Mouse (Mus musculus) MEL (cell line): ENCODE measurements around the gene Faap24. TPM values are rescaled to one million over a fixed set of nuclear protein-coding genes. Genes with fewer than 3 reads are reported as not detected.

ENCODE experiments used
- DNase-seq: peaks from one replicate; pipeline ENCODE4 v3.0.0; 2011; ENCODE audit warnings: low read depth, low spot score
- H3K27ac ChIP-seq: 2 replicates; pipeline ENCODE4 v1.5.1; 2012; ENCODE audit warnings: low read depth, mild to moderate bottlenecking, control low read depth, low read length, moderate library complexity; ENCODE audit not compliant: control insufficient read depth
- H3K27me3 ChIP-seq, 2 experiments: fragments of 150-350 bp in 1 of 2; sonication (generic) in 1 of 2; 2 replicates each; pipeline ENCODE4 v1.6.1; 2012; ENCODE audit warnings: low read length in 2 of 2, mild to moderate bottlenecking in 2 of 2, improper control_type of control experiment in 1 of 2, moderate library complexity in 1 of 2; ENCODE audit not compliant: insufficient read depth in 2 of 2, control insufficient read depth in 1 of 2
- H3K36me3 ChIP-seq, 2 experiments: 2 replicates each; pipeline ENCODE4 v1.6.1; 2012 to 2014; ENCODE audit warnings: low read length in 2 of 2, improper control_type of control experiment in 1 of 2, inconsistent platforms in 1 of 2, mild to moderate bottlenecking in 1 of 2; ENCODE audit not compliant: insufficient read depth in 2 of 2, control insufficient read depth in 1 of 2
- H3K4me1 ChIP-seq, 2 experiments: fragments of 150-350 bp in 1 of 2; sonication (generic) in 1 of 2; 2 replicates each; pipeline ENCODE4 v1.6.1; 2012; ENCODE audit warnings: low read length in 2 of 2, improper control_type of control experiment in 1 of 2, mild to moderate bottlenecking in 1 of 2; ENCODE audit not compliant: insufficient read depth in 2 of 2, control insufficient read depth in 1 of 2
- H3K4me3 ChIP-seq, 2 experiments: fragments of 150-350 bp in 1 of 2; sonication (generic) in 1 of 2; 2 replicates each; pipeline ENCODE4 v1.5.1; 2012; ENCODE audit warnings: low read depth in 2 of 2, low read length in 2 of 2, mild to moderate bottlenecking in 2 of 2, moderate library complexity in 2 of 2, control low read depth in 1 of 2, improper control_type of control experiment in 1 of 2; ENCODE audit not compliant: control insufficient read depth in 1 of 2, insufficient read depth in 1 of 2
- H3K79me2 ChIP-seq: 2 replicates; pipeline ENCODE4 v1.6.1; 2012; ENCODE audit warnings: mild to moderate bottlenecking, low read length, moderate library complexity; ENCODE audit not compliant: control insufficient read depth, poor library complexity, insufficient read depth
- H3K9ac ChIP-seq: 2 replicates; pipeline ENCODE4 v1.6.1; 2012; ENCODE audit warnings: low read depth, mild to moderate bottlenecking, control low read depth, low read length, moderate library complexity; ENCODE audit not compliant: control insufficient read depth, poor library complexity, severe bottlenecking
- H3K9me3 ChIP-seq: fragments of 150-350 bp; sonication (generic); replicated peaks from 2 replicates; pipeline ENCODE4 v1.6.1; 2012; ENCODE audit warnings: mild to moderate bottlenecking, low read length, improper control_type of control experiment, moderate library complexity; ENCODE audit not compliant: insufficient read depth
- BHLHE40 ChIP-seq: IDR thresholded peaks from 2 replicates; pipeline ENCODE4 v1.6.1; 2012; ENCODE audit warnings: low read depth, mild to moderate bottlenecking, inconsistent platforms, low read length, improper control_type of control experiment, borderline replicate concordance
- CHD1 ChIP-seq: IDR thresholded peaks from 2 replicates; pipeline ENCODE4 v1.6.1; 2012; ENCODE audit warnings: low read depth, mild to moderate bottlenecking, inconsistent platforms, low read length, improper control_type of control experiment
- CHD2 ChIP-seq: IDR thresholded peaks from 2 replicates; pipeline ENCODE4 v1.6.1; 2011; ENCODE audit warnings: low read length, improper control_type of control experiment
- CTCF ChIP-seq, 3 experiments: IDR thresholded peaks in 2 of 3; conservative IDR thresholded peaks in 1 of 3; 2 replicates each; pipeline ENCODE4 v1.5.1; 2011 to 2012; ENCODE audit warnings: low read length in 3 of 3, low read depth in 2 of 3, mild to moderate bottlenecking in 2 of 3, improper control_type of control experiment in 1 of 3, inconsistent platforms in 1 of 3, mixed read lengths in 1 of 3, moderate library complexity in 1 of 3; ENCODE audit not compliant: control insufficient read depth in 1 of 3, insufficient read depth in 1 of 3, poor library complexity in 1 of 3, severe bottlenecking in 1 of 3
- E2F4 ChIP-seq: IDR thresholded peaks from 2 replicates; pipeline ENCODE4 v1.6.1; 2011; ENCODE audit warnings: low read depth, low read length, improper control_type of control experiment, borderline replicate concordance
- ELF1 ChIP-seq: IDR thresholded peaks from 2 replicates; pipeline ENCODE4 v1.6.1; 2014; ENCODE audit warnings: low read depth, mild to moderate bottlenecking, inconsistent platforms, low read length, improper control_type of control experiment, moderate library complexity
- EP300 ChIP-seq, 2 experiments: IDR thresholded peaks; 2 replicates each; pipeline ENCODE4 v1.6.1; 2011; ENCODE audit warnings: improper control_type of control experiment in 2 of 2, low read length in 2 of 2, low read depth in 1 of 2, mild to moderate bottlenecking in 1 of 2
- ETS1 ChIP-seq: IDR thresholded peaks from 2 replicates; pipeline ENCODE4 v1.6.1; 2012; ENCODE audit warnings: low read depth, mild to moderate bottlenecking, inconsistent platforms, low read length, improper control_type of control experiment, moderate library complexity
- GABPA ChIP-seq: IDR thresholded peaks from 2 replicates; pipeline ENCODE4 v1.6.1; 2012; ENCODE audit warnings: low read depth, mild to moderate bottlenecking, inconsistent platforms, low read length, improper control_type of control experiment, moderate library complexity
- GATA1 ChIP-seq: IDR thresholded peaks from 2 replicates; pipeline ENCODE4 v1.6.1; 2011; ENCODE audit warnings: low read depth, low read length, improper control_type of control experiment
- HCFC1 ChIP-seq: IDR thresholded peaks from 2 replicates; pipeline ENCODE4 v1.6.1; 2012; ENCODE audit warnings: low read depth, mild to moderate bottlenecking, inconsistent platforms, low read length, improper control_type of control experiment, moderate library complexity
- JUND ChIP-seq: IDR thresholded peaks from 2 replicates; pipeline ENCODE4 v1.6.1; 2011; ENCODE audit warnings: low read depth, mild to moderate bottlenecking, improper control_type of control experiment, low read length
- KAT2A ChIP-seq: conservative IDR thresholded peaks from 2 replicates; pipeline ENCODE4 v1.6.1; 2012; ENCODE audit warnings: low read depth, low read length, improper control_type of control experiment, inconsistent platforms
- MAFK ChIP-seq: IDR thresholded peaks from 2 replicates; pipeline ENCODE4 v1.6.1; 2011; ENCODE audit warnings: low read depth, mild to moderate bottlenecking, low read length, improper control_type of control experiment, borderline replicate concordance
- MAX ChIP-seq: IDR thresholded peaks from 2 replicates; pipeline ENCODE4 v1.6.1; 2011; ENCODE audit warnings: low read length, improper control_type of control experiment
- MAZ ChIP-seq: IDR thresholded peaks from 2 replicates; pipeline ENCODE4 v1.6.1; 2012; ENCODE audit warnings: low read depth, mild to moderate bottlenecking, inconsistent platforms, low read length, improper control_type of control experiment
- MEF2A ChIP-seq: IDR thresholded peaks from 2 replicates; pipeline ENCODE4 v1.6.1; 2014; ENCODE audit warnings: low read depth, mild to moderate bottlenecking, inconsistent platforms, low read length, improper control_type of control experiment; ENCODE audit not compliant: poor library complexity, insufficient replicate concordance, severe bottlenecking; ENCODE audit errors: extremely low read depth
- MXI1 ChIP-seq: IDR thresholded peaks from 2 replicates; pipeline ENCODE4 v1.6.1; 2011; ENCODE audit warnings: mild to moderate bottlenecking, low read depth, low read length, improper control_type of control experiment
- MYB ChIP-seq: IDR thresholded peaks from 2 replicates; pipeline ENCODE4 v1.6.1; 2011; ENCODE audit warnings: mild to moderate bottlenecking, low read depth, low read length, improper control_type of control experiment
- MYC ChIP-seq: IDR thresholded peaks from 2 replicates; pipeline ENCODE4 v1.6.1; 2011; ENCODE audit warnings: low read depth, mild to moderate bottlenecking, low read length, improper control_type of control experiment, moderate library complexity
- NELFE ChIP-seq: IDR thresholded peaks from 2 replicates; pipeline ENCODE4 v1.6.1; 2011; ENCODE audit warnings: low read depth, low read length, improper control_type of control experiment
- NRF1 ChIP-seq: IDR thresholded peaks from 2 replicates; pipeline ENCODE4 v1.6.1; 2014; ENCODE audit warnings: low read depth, mild to moderate bottlenecking, inconsistent platforms, low read length, improper control_type of control experiment, moderate library complexity; ENCODE audit not compliant: poor library complexity, insufficient read depth, severe bottlenecking
- POLR2A ChIP-seq, 2 experiments: IDR thresholded peaks; 2 replicates each; pipeline ENCODE4 v1.6.1; 2011 to 2012; ENCODE audit warnings: low read length in 2 of 2, mild to moderate bottlenecking in 2 of 2, control low read depth in 1 of 2, improper control_type of control experiment in 1 of 2, low read depth in 1 of 2, moderate library complexity in 1 of 2; ENCODE audit not compliant: control insufficient read depth in 1 of 2, insufficient read depth in 1 of 2, poor library complexity in 1 of 2
- POLR2AphosphoS2 ChIP-seq: IDR thresholded peaks from 2 replicates; pipeline ENCODE4 v1.6.1; 2011; ENCODE audit warnings: low read length, improper control_type of control experiment
- POLR2AphosphoS5 ChIP-seq: IDR thresholded peaks from 2 replicates; pipeline ENCODE4 v1.6.1; 2012; ENCODE audit warnings: low read depth, borderline replicate concordance, mild to moderate bottlenecking, inconsistent platforms, low read length, moderate library complexity, mixed read lengths
- RAD21 ChIP-seq: IDR thresholded peaks from 2 replicates; pipeline ENCODE4 v1.6.1; 2011; ENCODE audit warnings: mild to moderate bottlenecking, low read depth, low read length, improper control_type of control experiment
- RCOR1 ChIP-seq: IDR thresholded peaks from 2 replicates; pipeline ENCODE4 v1.6.1; 2012; ENCODE audit warnings: low read depth, mild to moderate bottlenecking, inconsistent platforms, low read length, improper control_type of control experiment
- SIN3A ChIP-seq: IDR thresholded peaks from 2 replicates; pipeline ENCODE4 v1.6.1; 2012; ENCODE audit warnings: low read length, improper control_type of control experiment, inconsistent platforms
- SMC3 ChIP-seq: IDR thresholded peaks from 2 replicates; pipeline ENCODE4 v1.6.1; 2011; ENCODE audit warnings: low read depth, low read length, improper control_type of control experiment
- TAL1 ChIP-seq: IDR thresholded peaks from 2 replicates; pipeline ENCODE4 v1.6.1; 2012; ENCODE audit warnings: mild to moderate bottlenecking, inconsistent platforms, low read length, moderate library complexity, mixed read lengths
- TBP ChIP-seq: IDR thresholded peaks from 2 replicates; pipeline ENCODE4 v1.8.0; 2011; ENCODE audit warnings: low read depth, low read length, improper control_type of control experiment
- UBTF ChIP-seq: IDR thresholded peaks from 2 replicates; pipeline ENCODE4 v1.6.1; 2012; ENCODE audit warnings: low read depth, mild to moderate bottlenecking, inconsistent platforms, low read length, improper control_type of control experiment, moderate library complexity, borderline replicate concordance; ENCODE audit not compliant: insufficient read depth
- USF1 ChIP-seq: IDR thresholded peaks from 2 replicates; pipeline ENCODE4 v1.6.1; 2014; ENCODE audit warnings: low read depth, mild to moderate bottlenecking, inconsistent platforms, low read length, improper control_type of control experiment, moderate library complexity
- USF2 ChIP-seq, 2 experiments: IDR thresholded peaks; 2 replicates each; pipeline ENCODE4 v1.6.1; 2011 to 2012; ENCODE audit warnings: improper control_type of control experiment in 2 of 2, low read length in 2 of 2, borderline replicate concordance in 1 of 2, inconsistent platforms in 1 of 2, low read depth in 1 of 2, mild to moderate bottlenecking in 1 of 2; ENCODE audit not compliant: insufficient read depth in 1 of 2
- ZC3H11A ChIP-seq: IDR thresholded peaks from 2 replicates; pipeline ENCODE4 v1.6.1; 2012; ENCODE audit warnings: low read depth, mild to moderate bottlenecking, inconsistent platforms, low read length, improper control_type of control experiment
- ZKSCAN1 ChIP-seq: IDR thresholded peaks from 2 replicates; pipeline ENCODE4 v1.6.1; 2012; ENCODE audit warnings: low read depth, mild to moderate bottlenecking, inconsistent platforms, low read length, improper control_type of control experiment, moderate library complexity
- ZMIZ1 ChIP-seq: IDR thresholded peaks from 2 replicates; pipeline ENCODE4 v1.6.1; 2012; ENCODE audit warnings: low read depth, mild to moderate bottlenecking, inconsistent platforms, low read length, improper control_type of control experiment, moderate library complexity
- ZNF384 ChIP-seq: IDR thresholded peaks from 2 replicates; pipeline ENCODE4 v1.6.1; 2012; ENCODE audit warnings: low read depth, mild to moderate bottlenecking, inconsistent platforms, low read length, improper control_type of control experiment
- polyA plus RNA-seq, 2 experiments: library from polyadenylated mRNA; stranded (reverse) in 1 of 2; unstranded in 1 of 2; fragments of >175 nt in 1 of 2; fragments of >200 nt in 1 of 2; gene quantifications; 2 replicates each; pipeline versions ENCODE4 v1.2.1 to v1.2.4; 2012; ENCODE audit warnings: low replicate concordance in 2 of 2, low read depth in 1 of 2; ENCODE audit not compliant: insufficient read length in 2 of 2, insufficient read depth in 1 of 2, missing spikeins in 1 of 2
- total RNA-seq: library from RNA; depleted of rRNA; stranded (reverse); fragments of 300-350 nt; gene quantifications from 2 replicates; pipeline ENCODE4 v1.2.3, GENCODE M21; 2012

Faap24 gene
- total and polyA plus RNA-seq, 3 experiments, result 15.3 to 26.7 TPM; not detected in 1

GRCm38 (mm10) chr7:35380351-35380750 lies 16.3 kb downstream of the Faap24 start:
- Histone ChIP-seq H3K27ac (peak overlapping the region; percentile 46), H3K4me3 (peak overlapping the region; percentile 50 to 83), H3K9ac (peak overlapping the region; percentile 58), H3K36me3 (peaks cover 0 to 10% of the 10 kb centered on the region in 2 experiments; a peak in 2 of 4 replicates), H3K9me3 (no peaks in the 10 kb centered on the region), H3K4me1 (peaks cover 11 to 33% of the 10 kb centered on the region in 2 experiments), H3K27me3 (no peaks in the 10 kb centered on the region), H3K79me2 (no peaks in the 10 kb centered on the region)
- DNase-seq, result peak; percentile 53
- TF ChIP-seq SIN3A (no peak), ZKSCAN1 (no peak), UBTF (no peak), NELFE (no peak), USF2 (IDR thresholded peaks at IDR 0.05; ENCODE audit: borderline replicate concordance in 1 of 2, insufficient read depth in 1 of 2, low read depth in 1 of 2, low read length in 2 of 2) (no peak), POLR2AphosphoS2 (no peak), TBP (no peak), TAL1 (no peak), RAD21 (no peak), MEF2A (no peak), ZC3H11A (no peak), SMC3 (no peak), USF1 (peak; percentile 81), MXI1 (peak; percentile 53; the same call in 1 of the 2 replicates), ZNF384 (no peak), RCOR1 (no peak), JUND (no peak), GABPA (no peak), E2F4 (no peak), MYB (no peak), KAT2A (no peak), BHLHE40 (no peak), CHD1 (no peak), POLR2A (IDR thresholded peaks at IDR 0.05; ENCODE audit: control insufficient read depth in 1 of 2, insufficient read depth in 1 of 2, low read depth in 1 of 2, low read length in 2 of 2, poor library complexity in 1 of 2) (0 out of 4 replicates have a peak, but pooled peaks of 1 of the 2 experiments have one; percentile 7), POLR2AphosphoS5 (no peak), ZMIZ1 (no peak), MAZ (no peak), MAX (peak; percentile 31; the same call in 1 of the 2 replicates), CTCF (IDR thresholded peaks at IDR 0.05 in 2 of 3, conservative IDR thresholded peaks at IDR 0.05 in 1 of 3; ENCODE audit: control insufficient read depth in 1 of 3, insufficient read depth in 1 of 3, low read depth in 2 of 3, low read length in 3 of 3, poor library complexity in 1 of 3, severe bottlenecking in 1 of 3) (no peak), CHD2 (no peak), MYC (no peak), EP300 (IDR thresholded peaks at IDR 0.05; ENCODE audit: low read depth in 1 of 2, low read length in 2 of 2) (peak in 1 of 2 experiments; percentile 12; a peak in 1 of 4 replicates), ETS1 (peak; percentile 39; the same call in 1 of the 2 replicates), HCFC1 (no peak), GATA1 (0 out of 2 replicates have a peak, but pooled peaks have one; percentile 30), MAFK (no peak), ELF1 (no peak), NRF1 (no peak)
